In the genomic region with DNA sequence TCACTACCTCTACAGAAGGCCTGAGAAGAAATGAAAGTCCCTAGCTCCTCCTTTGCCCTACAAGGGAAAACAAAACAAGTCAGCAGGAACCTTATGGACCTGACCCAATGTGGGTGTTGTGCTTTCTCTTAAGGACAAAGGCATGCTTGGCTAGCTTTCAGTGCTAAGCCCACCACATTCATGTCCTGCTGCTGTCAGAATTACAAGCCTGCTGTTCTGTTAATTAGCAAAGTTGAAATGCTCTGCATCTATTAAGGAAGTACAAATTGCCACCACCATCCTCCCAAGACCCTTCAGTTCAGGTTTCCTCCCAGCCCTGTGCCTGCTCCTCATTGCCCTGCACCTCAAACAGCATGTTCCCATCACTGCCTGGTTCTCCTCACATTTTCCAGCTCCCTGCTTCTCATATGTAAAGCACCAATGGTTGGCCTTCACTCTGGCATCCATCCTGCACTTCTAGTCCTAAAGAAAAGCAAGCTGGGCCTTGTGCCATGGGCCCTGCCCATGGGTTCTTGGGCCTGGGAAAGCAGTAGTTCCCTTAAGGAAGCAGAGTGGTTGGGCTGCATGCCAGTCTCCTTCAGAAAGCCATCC, we compare ENCODE assay signal across 11 mouse cellular contexts.
DNase-seq lines count a peak whose midpoint lies in the region; ATAC-seq lines count a peak whose summit lies in the region.
"Had no signal": no experiment of that assay in that cellular context is flagged by ENCODE, and none has a peak within 500 bp of the region (broad histone marks: within the 10 kb centered on the region; RNA-seq: fewer than 3 reads in every experiment).

No protein-coding gene starts in this region.

- H3K4me2 ChIP-seq in hindbrain, embryonic 14.5 days (replicated peaks): no peak overlapping the region
- no peak overlapping the region for H3K4me2 ChIP-seq in midbrain, embryonic 15.5 days
- H3K4me2 ChIP-seq: embryonic facial prominence, embryonic 12.5 days; heart, embryonic 12.5 days had no signal

- H3K4me1 ChIP-seq in hindbrain, embryonic 14.5 days (replicated peaks; ENCODE audit: control insufficient read depth, insufficient read depth, low read length): no peaks in the 10 kb centered on the region; the same call in 1 of the 2 replicates
- peaks cover 20% of the 10 kb centered on the region for H3K4me1 ChIP-seq in hindbrain, embryonic 10.5 days (replicated peaks)
- peaks cover 18% of the 10 kb centered on the region for H3K4me1 ChIP-seq in midbrain, embryonic 15.5 days
- H3K4me1 ChIP-seq: megakaryocyte, embryonic 14.5 days had no signal

- H3K9ac ChIP-seq in hindbrain, embryonic 14.5 days: no peak overlapping the region
- no peak overlapping the region for H3K9ac ChIP-seq in midbrain, embryonic 15.5 days
- H3K9ac ChIP-seq: embryonic facial prominence, embryonic 12.5 days; heart, embryonic 12.5 days had no signal

- H3K27ac ChIP-seq in hindbrain, embryonic 14.5 days: no peak overlapping the region
- H3K27ac ChIP-seq in hindbrain, embryonic 10.5 days: no peak overlapping the region
- H3K27ac ChIP-seq in midbrain, embryonic 15.5 days: 0 out of 2 replicates have a peak overlapping the region, but pooled peaks have one; percentile 20
- H3K27ac ChIP-seq: embryonic facial prominence, embryonic 12.5 days had no signal

- DNase-seq in hindbrain, embryonic 14.5 days (ENCODE audit: low spot score): peak; percentile 60
- DNase-seq in hindbrain, embryonic 10.5 days (ENCODE audit: low spot score): no peak
- peak; percentile 54 for DNase-seq in brain, adult 2 months (ENCODE audit: low read depth, low spot score)
- peak; percentile 44 to 52 for DNase-seq in kidney, postnatal 36 days
- DNase-seq in spleen, postnatal 4 days (ENCODE audit: low spot score in 2 of 2): no peak
- no peak for DNase-seq in retina, embryonic 14.5 days (ENCODE audit: low spot score)
- DNase-seq in testis, postnatal 14 days (ENCODE audit: low spot score): no peak

- no peaks in the 10 kb centered on the region for H3K27me3 ChIP-seq in hindbrain, embryonic 14.5 days (ENCODE audit: control insufficient read depth, insufficient read depth, low read length)
- H3K27me3 ChIP-seq in hindbrain, embryonic 10.5 days (ENCODE audit: insufficient read depth, poor library complexity, severe bottlenecking): no peaks in the 10 kb centered on the region
- H3K27me3 ChIP-seq in midbrain, embryonic 15.5 days (replicated peaks): no peaks in the 10 kb centered on the region
- H3K27me3 ChIP-seq: embryonic facial prominence, embryonic 12.5 days; heart, embryonic 12.5 days had no signal

- no peaks in the 10 kb centered on the region for H3K9me3 ChIP-seq in hindbrain, embryonic 14.5 days (ENCODE audit: control insufficient read depth, low read length)
- no peaks in the 10 kb centered on the region for H3K9me3 ChIP-seq in hindbrain, embryonic 10.5 days
- no peaks in the 10 kb centered on the region for H3K9me3 ChIP-seq in midbrain, embryonic 15.5 days
- H3K9me3 ChIP-seq: embryonic facial prominence, embryonic 12.5 days; heart, embryonic 12.5 days; megakaryocyte, embryonic 14.5 days had no signal

- ATAC-seq in hindbrain, embryonic 14.5 days (ENCODE audit: low FRiP score): peak; percentile 71; the same call in 1 of the 2 replicates
- peak; percentile 28; the same call in 1 of the 2 replicates for ATAC-seq in midbrain, embryonic 15.5 days (replicated peaks)

- no peaks in the 10 kb centered on the region for H3K36me3 ChIP-seq in hindbrain, embryonic 14.5 days (replicated peaks; ENCODE audit: control insufficient read depth, insufficient read depth)
- H3K36me3 ChIP-seq in hindbrain, embryonic 10.5 days: peaks cover 3% of the 10 kb centered on the region; the same call in 1 of the 2 replicates
- H3K36me3 ChIP-seq in midbrain, embryonic 15.5 days (replicated peaks): no peaks in the 10 kb centered on the region
- H3K36me3 ChIP-seq: embryonic facial prominence, embryonic 12.5 days; heart, embryonic 12.5 days had no signal

- no peak overlapping the region for H3K4me3 ChIP-seq in hindbrain, embryonic 14.5 days (replicated peaks; ENCODE audit: low read length)
- H3K4me3 ChIP-seq in hindbrain, embryonic 10.5 days: no peak overlapping the region
- no peak overlapping the region for H3K4me3 ChIP-seq in midbrain, embryonic 15.5 days
- H3K4me3 ChIP-seq: embryonic facial prominence, embryonic 12.5 days; heart, embryonic 12.5 days; megakaryocyte, embryonic 14.5 days had no signal

Comparison
In these comparisons a context has a peak if more than half of its experiments do, and no peak if none do; other contexts are left out.
1. DNase-seq: peak in hindbrain, embryonic 14.5 days (single experiment), brain, adult 2 months (single experiment) and kidney, postnatal 36 days (2 of 2); none in hindbrain, embryonic 10.5 days (single experiment), spleen, postnatal 4 days (0 of 2), retina, embryonic 14.5 days (single experiment) and testis, postnatal 14 days (single experiment).